Mouse (Mus musculus) 3134 (cell line): Measurements from ENCODE around the gene Ccdc134.

Experiments
- DNase-seq: peaks from one replicate; pipeline ENCODE4 v3.0.0-alpha.2; 2011; ENCODE audit warnings: low spot score; ENCODE audit not compliant: insufficient read length; ENCODE audit errors: extremely low read depth

Ccdc134 gene

DNA sequence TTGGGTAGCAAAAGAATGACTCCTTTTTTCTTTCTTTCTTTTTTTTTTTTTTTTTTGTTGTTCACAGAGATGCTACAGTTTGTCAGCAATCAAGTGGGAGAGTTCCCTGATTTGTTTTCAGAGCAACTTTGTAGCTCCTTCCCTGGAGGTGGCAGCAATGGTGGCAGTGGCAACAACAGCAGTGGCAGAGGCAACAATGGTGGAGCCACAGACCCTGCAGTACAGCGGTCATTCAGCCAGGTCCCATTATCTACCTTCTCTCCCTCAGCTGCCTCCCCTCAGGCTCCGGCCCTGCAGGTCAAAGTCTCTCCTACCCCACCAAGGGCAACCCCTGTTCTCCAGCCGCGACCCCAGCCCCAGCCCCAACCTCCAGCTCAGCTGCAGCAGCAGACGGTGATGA lies 41.9 kb downstream of the Ccdc134 start:
- DNase-seq = no peak

DNA sequence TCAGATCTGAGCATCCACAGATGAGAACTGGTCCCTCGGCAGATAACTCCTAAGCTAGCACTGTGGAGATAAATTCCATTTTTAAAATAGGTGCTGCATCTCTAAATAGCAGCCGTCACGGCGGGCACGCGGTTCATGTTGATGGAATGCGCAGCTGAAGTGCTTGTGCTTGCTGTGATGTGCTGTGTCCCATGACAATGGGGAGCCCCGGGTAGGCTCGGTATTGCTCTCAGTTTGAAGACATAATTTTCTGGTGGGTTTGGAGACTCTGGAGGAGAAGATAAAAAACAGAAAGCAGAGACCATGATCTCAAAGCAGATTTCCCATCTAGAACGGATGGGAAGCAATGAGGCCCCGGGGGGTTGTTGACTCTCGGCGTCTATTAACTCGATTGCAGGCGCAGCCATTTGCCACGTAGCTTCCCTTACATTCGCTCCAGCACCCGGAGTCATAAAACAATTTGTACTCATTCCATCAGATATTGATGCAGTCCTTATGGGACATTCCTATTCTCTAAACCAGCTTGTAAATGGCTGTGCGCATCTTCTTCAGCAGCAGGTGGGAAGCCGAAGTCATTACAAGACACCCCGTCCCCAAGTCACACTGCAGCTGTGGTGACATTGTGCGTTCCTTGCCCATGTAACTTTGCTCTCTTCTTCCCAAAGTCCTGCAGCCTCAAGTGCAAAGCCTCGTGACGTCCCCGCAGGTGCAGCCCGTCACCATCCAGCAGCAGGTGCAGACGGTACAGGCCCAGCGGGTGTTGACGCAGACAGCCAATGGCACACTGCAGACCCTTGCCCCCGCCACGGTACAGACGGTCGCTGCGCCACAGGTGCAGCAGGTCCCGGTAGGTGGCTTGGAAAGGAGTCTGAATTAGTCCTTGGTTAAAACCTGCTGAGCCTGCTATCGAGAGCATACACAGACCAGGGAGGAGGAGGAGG lies 43.0 kb downstream of the Ccdc134 start:
- DNase-seq = no peak

DNA sequence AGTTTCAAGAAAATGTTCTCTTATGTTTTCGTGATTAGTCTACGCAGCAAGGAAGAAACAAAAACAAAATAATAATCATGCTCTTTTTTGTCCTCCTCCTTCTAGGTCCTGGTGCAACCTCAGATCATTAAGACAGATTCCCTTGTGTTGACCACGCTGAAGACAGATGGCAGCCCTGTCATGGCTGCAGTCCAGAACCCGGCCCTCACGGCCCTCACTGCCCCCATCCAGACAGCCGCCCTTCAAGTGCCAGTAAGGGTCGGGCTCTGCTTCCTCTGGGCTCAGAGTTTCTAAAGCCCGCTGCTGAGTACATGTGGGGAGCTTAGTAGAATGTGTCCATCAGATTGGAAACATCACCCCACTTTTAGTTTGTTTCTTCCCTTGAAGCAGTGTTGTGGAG lies 44.9 kb downstream of the Ccdc134 start:
- DNase-seq = no peak

DNA sequence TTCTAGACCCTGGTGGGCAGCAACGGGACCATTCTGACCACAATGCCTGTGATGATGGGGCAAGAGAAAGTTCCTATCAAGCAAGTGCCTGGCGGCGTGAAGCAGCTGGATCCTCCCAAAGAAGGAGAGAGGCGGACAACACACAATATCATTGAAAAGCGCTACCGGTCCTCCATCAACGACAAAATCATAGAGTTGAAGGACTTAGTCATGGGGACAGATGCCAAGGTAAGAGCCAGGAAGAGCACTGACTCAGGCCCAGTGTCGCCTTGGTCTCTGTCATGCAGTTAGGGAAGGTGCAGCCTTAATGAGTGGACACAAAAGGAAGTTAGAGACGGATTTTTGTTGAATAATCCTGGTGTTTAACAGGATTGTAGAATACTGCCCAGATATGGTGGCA lies 47.4 kb downstream of the Ccdc134 start:
- no peak for DNase-seq

DNA sequence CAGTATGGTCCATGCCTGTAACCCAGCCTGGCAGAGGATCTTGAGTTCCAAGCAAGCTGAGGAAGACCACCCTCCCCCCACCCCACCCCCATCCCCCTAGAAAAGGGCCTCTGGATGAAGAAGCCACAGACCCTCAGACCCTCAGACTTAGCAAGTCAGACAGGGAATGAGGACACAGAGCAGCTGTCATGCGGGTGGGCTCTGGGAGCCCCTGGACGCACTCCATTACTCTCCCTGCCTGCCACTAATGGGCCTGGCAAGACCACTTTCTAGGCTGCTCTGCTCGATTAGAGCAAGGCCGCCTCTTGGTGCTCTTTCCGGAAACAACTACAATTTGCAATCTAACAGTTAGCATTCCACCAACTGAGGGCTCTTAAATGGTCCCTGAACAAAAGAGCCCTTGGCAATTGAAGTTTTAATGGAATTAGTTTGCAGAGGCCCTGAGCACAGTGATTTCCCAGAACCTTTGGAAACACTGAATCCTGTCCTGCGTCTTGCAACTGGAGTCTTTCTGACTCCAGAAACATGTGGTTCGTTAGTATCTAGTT lies 50.1 kb downstream of the Ccdc134 start:
- no peak for DNase-seq

DNA sequence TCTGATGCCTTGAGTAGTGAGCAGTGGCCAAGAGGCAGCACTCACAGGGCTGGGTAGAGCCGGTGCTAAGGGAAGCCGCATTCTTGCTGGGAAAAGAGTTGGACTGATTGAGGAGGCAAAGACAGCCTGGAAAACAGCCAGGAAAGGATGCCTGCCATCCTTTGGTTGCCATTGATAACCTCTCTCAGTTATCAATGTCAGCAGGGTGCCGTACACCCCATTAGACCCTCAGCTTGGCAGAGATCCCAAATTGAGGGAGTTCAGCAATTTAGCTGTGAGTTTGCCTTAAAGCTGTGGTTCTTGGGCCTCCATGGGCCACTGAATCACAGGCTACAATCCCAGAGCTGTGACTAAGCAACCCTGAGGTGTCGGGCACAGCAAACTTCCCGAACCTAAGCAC lies 53.4 kb downstream of the Ccdc134 start:
- no peak for DNase-seq

DNA sequence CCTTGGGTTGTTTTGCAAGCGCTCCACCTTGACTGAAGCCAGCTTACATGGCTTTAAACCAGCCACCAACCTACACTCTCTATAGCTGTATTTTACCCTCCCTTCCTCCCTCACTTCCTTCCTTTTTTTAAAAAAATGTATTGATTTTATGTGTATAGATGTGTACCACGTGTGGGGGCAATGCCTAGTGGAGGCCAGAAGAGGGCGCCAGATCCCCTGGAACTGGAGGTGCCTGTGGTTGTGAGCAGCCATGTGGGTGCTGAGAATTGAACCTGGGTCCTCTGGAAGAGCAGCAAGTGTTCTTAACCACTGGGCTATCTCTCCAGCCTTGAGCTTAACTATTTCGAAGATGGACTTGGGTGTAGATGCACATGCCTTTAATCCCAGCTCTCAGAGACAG lies 54.6 kb downstream of the Ccdc134 start:
- no peak for DNase-seq

DNA sequence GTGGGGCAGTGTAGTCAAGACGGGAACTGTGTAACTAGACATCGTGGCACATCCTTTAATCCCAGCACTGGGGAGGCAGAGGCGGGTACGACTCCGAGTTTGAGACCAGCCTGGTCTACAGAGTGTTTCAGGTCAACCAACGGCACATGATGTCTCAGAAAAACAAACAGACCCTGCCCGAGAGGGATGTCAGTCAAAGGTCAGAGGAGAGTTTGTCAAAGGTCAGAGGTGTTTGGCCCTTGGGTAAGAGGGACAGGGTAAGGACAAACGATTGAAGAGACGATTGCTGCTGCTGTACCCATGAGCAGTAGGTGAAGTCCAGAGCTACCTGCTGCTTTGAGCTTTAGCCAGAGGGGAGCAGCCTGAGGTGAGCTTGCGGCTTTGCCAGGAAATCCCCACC lies 55.9 kb downstream of the Ccdc134 start:
- no peak for DNase-seq

DNA sequence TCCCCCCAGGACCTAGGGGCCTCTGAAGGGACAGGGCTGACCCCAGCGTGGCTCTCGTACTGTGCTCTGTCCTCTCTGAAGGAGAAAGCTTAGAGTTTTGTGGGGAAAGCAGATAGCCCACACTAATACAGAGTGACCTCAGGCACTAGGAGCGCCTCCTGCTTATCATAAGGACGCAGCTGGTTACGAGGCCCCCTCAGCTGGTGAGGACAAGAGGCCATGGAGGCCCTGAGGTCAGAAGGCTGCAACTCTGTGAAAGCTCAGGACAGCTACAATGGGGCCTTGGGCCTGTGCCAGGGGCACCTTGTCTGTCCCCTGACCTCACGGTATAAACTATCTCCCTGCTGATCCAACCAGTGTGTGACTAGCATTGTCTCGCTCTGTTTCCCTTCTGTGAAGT lies 56.5 kb downstream of the Ccdc134 start:
- DNase-seq = no peak

DNA sequence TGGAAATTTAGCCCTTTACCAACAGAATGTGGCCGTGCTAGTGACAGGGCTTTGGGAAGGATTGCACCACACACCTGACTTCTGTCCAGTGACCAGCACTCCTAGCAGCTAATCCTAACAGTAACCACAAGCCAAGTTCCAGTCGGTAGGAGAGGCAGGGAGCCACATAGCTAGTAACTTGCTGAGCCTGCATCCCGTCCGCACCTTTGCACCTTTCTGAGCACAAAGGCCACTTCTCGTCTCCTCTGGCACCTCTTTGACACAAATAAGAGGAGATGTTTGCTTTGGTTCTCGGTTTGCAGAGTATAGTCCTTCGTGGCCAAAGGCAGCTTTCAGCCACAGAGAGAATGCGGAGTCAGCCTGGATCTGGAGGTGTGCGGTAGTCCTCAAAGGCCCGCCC lies 56.9 kb downstream of the Ccdc134 start:
- no peak for DNase-seq

DNA sequence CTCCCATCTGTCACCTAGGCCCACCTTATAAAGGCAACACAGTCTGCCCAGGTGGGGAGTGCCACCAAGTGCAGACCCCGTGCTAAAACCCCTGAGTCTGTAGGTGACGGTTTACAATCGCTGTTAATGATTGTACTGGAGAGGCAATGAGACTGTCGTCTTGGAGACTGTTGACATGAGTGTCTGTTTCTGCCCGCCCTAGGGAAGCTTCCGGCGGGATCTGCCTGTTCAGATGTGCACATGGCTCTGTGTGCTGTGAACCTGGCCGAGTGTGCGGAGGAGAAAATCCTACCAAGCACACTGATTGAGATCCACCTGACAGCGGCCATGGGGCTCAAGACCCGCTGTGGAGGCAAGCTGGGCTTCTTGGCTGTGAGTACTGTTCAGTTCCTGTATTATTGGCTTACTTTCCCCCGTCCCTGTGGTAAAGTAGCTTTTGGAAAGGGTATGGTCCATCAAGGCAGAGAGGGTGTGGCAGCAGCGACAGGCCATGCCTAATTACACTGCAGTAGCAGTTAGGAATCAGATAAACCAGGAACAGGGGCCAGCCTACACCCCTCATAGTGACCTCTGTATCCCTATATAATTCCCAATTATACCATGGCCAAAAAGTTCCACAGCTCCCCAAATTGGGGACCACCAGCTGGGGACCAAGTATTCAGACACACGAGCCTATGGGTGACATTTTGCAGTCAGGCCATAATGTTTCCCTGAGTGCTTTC lies 57.5 kb downstream of the Ccdc134 start:
- no peak for DNase-seq

DNA sequence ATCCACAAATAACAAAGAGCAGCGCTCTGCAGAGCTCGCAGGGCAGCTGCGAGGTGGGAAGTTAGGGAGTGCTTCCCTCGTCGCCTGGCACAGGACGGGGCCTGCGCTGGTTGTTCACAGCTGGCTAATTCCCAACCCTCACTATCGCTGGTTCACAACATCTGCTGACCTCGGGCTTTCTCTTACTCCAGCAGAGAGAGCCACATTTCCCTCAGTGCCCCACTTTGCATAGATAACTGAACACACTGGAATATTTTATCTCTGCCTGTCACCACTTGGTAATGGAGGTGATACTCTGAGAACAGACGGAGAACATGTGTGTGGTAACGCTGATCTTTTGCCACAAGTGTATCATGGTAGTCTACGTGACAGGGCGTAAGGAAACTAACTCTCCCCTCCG lies 58.4 kb downstream of the Ccdc134 start:
- DNase-seq = no peak

DNA sequence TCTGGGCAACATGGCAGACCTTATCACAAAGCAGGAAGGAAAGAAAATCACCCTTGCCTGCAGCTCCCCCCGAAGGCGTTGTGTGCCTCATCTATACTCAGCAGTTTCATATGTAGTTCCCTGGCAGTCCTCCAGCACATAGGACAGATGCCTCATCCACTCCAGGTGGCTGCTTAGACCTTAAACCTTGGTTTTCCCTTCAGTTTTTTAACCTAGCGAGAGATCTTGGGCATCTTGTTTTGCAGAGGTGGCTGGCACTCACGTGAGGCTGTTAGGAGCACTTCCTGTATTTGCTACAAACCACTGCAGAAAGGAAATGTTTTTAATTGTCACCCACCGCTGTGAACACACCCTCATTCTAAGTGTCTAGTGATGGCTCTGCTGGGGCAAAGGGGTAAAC lies 59.2 kb downstream of the Ccdc134 start:
- DNase-seq = no peak

DNA sequence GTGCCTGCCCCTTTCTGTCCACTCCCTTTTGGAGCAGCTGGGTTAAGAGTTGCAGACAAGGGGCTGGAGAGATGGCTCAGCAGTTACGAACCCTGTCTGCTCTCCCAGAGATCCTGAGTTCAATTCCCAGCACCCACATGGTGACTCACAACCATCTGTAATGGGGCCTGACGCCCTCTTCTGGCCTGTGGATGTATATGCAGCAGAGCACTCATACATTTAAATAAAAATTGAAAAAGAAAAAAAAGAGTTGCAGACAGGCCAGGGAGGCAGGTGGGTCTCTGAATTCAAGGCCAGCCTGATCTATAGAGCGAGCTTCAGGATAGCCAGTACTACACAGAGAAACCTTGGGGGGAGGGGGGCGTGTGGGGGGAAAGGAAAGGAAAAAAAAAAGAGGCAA lies 59.7 kb downstream of the Ccdc134 start:
- DNase-seq = no peak

DNA sequence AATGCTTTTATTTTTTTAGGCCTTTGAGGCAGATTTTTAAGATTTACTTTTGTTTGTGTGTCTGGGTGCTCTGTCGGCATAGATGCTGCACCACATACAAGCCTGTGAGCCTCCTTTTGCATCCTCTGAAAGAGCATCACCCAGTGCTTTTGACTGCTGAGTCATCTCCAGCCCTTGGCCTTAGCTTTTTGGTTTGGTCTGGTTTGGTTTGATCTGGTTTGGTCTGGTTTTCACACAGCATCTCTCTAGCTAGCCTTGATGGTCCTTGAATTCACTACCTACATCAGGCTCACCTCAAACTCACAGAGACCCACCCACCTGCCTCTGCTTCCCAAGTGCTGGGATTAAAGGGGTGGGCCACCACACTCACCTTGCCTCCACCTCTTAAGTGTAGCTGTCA lies 60.2 kb downstream of the Ccdc134 start:
- DNase-seq = no peak

DNA sequence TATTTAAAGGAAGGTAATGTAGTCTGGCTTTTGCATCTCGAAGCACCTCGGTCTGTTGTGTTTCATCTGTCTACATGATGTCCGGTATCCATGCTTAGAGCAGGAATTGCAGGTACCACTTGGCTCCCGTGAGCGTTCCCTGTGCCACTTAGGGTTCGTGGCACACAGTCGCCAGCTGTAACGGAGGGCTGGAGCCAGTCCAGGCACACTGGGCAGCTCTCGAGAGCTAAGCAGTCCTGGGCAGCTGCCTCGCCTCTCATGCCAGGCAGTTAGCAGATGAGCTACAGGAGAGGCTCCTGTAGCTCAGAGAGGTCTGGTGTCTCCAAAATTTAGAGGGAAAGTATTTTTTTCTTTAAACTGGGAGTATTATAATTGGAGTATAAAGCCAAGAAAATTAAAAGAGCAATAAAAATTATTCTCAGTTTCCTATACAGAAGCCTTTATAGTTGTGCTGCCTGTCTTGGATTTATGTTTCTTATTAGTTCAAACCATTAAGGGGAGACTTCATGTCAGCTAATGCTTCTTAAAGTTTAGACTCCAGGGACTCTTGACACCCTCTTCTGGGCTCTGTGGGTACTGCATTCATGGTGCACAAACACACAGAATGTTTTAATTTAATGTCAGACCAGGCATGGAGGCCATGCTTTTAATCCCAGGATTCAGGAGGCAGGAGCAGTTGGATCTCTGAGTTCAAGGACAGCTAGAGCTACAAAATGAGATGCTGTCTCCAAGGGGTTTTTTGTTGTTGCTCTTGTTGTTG lies 60.9 kb downstream of the Ccdc134 start:
- no peak for DNase-seq
